Mouse (Mus musculus): ENCODE results near the gene Fut2.

DNA sequence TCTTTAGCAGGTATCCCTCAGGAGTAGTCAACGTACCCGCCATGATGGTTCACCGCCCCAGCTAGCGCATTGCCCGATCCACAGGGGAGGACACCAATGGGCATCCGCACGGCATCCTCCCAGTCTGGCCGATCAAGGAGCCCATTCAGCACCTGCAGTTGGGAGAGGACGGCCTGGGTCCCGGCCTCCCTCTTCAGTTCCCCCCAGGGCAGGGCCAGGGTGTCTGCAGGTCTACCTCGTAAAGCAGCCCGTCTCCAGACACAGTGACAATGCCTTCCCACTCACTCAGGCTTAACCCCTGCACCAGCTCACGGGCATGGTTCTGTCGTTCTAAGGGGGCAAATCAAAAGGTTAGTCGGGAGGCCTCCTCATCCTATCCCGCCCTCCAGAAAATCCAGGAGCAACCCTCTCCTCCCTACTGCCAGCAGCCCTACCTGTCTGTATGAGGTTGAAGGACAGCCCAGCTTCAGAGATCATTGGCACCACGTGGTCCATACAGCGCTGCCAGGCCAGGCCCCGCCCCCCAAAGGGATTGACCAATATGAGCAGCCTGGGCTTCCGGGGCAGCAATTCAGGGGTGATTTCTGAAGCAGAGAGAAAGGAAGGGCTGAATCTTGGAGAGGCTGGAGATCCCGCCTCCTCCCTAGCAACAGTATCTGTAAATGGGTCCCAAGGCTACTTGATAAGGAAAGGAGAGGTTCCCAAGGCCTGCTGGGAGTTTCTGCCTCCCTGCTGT is 46.0 kb upstream of the Fut2 start:
- TF ChIP-seq CTCF (IDR thresholded peaks at IDR 0.05; ENCODE audit: control insufficient read depth, insufficient read depth, low read length): no peak
- no peak for TF ChIP-seq POLR2A (IDR thresholded peaks at IDR 0.05; ENCODE audit: borderline replicate concordance, control insufficient read depth, low read depth, low read length)
